Mouse (Mus musculus) ES-Bruce4 (cell line): ENCODE measurements around the gene Grip1.

Source experiments
- CTCF ChIP-seq: IDR thresholded peaks from one replicate; pipeline ENCODE4 v1.8.1; 2011; ENCODE audit warnings: low read depth, low read length
- EP300 ChIP-seq: IDR thresholded peaks from 2 replicates; pipeline ENCODE4 v1.6.1; 2011; ENCODE audit warnings: low read depth, low read length; ENCODE audit not compliant: insufficient read depth
- POLR2A ChIP-seq: IDR thresholded peaks from one replicate; pipeline ENCODE4 v1.8.1; 2011; ENCODE audit warnings: low read length; ENCODE audit not compliant: insufficient read depth

DNA sequence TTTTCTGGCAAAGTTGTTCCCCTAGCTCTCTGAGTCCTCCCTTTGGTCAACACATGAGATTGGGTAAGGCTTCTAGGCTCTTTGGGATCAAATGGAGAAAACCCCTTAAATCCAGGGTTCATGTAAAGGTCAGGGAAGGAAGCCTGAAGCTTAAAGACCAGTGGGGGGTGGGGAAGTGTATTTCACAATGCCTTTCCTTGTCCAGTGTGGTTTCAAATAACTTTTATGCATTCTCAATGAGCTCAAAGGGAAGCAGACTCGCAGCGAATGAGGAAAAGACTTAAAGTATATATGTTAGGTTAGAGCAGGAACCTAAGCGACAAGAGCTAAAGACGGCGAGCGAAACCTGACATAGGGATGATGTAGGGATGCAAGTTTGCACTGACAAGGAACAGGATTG is 131.0 kb downstream of the Grip1 start:
- no peak for TF ChIP-seq CTCF
- no peak for TF ChIP-seq POLR2A
- no peak for TF ChIP-seq EP300
